Mouse (Mus musculus): Measurements from ENCODE around the gene Mast3. TPM values are rescaled to one million over a fixed set of nuclear protein-coding genes. Genes with fewer than 3 reads are reported as not detected.
A peak's percentile ranks its signal among the peaks of the same experiment; 100 is the strongest.

The Mast3 gene
- polyA plus RNA-seq, 1 experiment from 2014 or later = 8.5 TPM

DNA sequence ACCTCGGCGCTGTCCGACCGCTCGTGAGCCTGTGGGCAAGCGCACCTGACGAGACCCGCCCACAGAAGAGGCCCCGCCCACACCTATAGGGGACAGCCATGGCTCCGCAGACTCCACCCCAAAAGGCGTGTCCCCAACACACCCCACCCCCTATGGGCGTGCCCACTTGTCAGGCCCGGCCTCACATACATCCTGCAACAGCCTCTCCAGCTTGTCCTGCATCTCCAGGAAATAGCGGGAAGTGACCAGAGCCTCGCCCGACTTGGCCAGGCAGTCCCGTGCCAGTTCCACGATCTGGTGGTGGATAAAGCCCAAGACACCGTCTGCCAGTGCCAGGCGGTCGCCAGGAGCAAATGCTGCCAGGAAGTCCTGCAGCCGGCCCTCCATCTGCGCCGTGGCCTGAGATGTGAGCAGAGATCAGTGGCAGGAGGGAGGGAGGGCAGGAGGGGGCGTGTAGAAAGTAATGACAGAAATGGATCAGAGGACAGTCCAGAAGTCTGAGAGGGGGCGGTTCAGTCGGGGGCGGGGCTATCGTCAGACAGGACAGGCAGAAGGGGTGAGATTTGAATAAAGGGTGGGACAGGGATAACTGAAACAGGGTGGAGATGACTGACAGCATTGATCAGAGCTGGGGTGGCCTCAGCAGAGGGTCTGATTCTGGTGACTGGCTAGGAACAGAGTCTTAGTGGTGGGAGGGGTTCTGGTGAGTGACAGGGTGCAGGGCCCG is 16.8 kb downstream of the Mast3 start:
- H3K27me3 ChIP-seq (ENCODE audit: control insufficient read depth, insufficient read depth, low read length) = no peaks in the 10 kb centered on the region
- peak; percentile 67 for ATAC-seq (replicated peaks; ENCODE audit: insufficient number of reproducible peaks, low FRiP score, low TSS enrichment)
- no peaks in the 10 kb centered on the region for H3K9me3 ChIP-seq (replicated peaks; ENCODE audit: control insufficient read depth, low read length)
- peaks cover 18% of the 10 kb centered on the region for H3K36me3 ChIP-seq (ENCODE audit: control insufficient read depth, insufficient read depth, low read length)
- H3K4me1 ChIP-seq (ENCODE audit: control insufficient read depth, insufficient read depth, low read length) = peaks cover 27% of the 10 kb centered on the region
- H3K9ac ChIP-seq (ENCODE audit: low read depth, low read length) = no peak overlapping the region
- 9% methylated on average over 26 of the region's 30 CpGs for WGBS (ENCODE audit: insufficient replicate concordance)
- H3K4me2 ChIP-seq = peak overlapping the region; percentile 49
- peak overlapping the region; percentile 13 for H3K4me3 ChIP-seq (ENCODE audit: low read depth, low read length)
- no peak overlapping the region for H3K27ac ChIP-seq (ENCODE audit: low read depth, low read length)

DNA sequence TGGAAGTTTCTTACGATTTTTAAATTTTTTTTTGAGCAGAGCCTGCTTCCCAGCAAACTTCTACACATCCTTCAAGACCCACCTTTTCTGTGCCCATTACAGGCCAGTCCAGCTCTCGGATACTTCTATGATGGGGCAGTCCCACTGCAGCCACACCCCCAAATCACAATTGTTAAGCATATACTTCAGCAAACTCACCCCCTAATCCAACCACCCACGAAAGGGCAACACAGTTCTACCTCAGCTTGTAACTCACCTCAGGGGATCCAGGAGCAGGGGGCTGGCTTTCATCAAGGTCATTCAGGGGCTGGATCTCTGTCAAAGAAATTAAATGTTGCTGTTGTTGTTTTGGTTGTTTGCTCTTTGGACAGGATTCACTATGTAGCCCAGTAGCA is 17.8 kb downstream of the Mast3 start:
- Histone ChIP-seq H3K4me3 (ENCODE audit: low read depth, low read length) (no peak overlapping the region), H3K4me2 (peak overlapping the region; percentile 49), H3K9ac (ENCODE audit: low read depth, low read length) (no peak overlapping the region), H3K36me3 (ENCODE audit: control insufficient read depth, insufficient read depth, low read length) (peaks cover 22% of the 10 kb centered on the region), H3K27ac (ENCODE audit: low read depth, low read length) (no peak overlapping the region), H3K4me1 (ENCODE audit: control insufficient read depth, insufficient read depth, low read length) (peaks cover 22% of the 10 kb centered on the region), H3K27me3 (ENCODE audit: control insufficient read depth, insufficient read depth, low read length) (no peaks in the 10 kb centered on the region), H3K9me3 (replicated peaks; ENCODE audit: control insufficient read depth, low read length) (no peaks in the 10 kb centered on the region)
- WGBS (ENCODE audit: insufficient replicate concordance) = 89% methylated on average over 3 of the region's 3 CpGs
- no peak for ATAC-seq (replicated peaks; ENCODE audit: insufficient number of reproducible peaks, low FRiP score, low TSS enrichment)

DNA sequence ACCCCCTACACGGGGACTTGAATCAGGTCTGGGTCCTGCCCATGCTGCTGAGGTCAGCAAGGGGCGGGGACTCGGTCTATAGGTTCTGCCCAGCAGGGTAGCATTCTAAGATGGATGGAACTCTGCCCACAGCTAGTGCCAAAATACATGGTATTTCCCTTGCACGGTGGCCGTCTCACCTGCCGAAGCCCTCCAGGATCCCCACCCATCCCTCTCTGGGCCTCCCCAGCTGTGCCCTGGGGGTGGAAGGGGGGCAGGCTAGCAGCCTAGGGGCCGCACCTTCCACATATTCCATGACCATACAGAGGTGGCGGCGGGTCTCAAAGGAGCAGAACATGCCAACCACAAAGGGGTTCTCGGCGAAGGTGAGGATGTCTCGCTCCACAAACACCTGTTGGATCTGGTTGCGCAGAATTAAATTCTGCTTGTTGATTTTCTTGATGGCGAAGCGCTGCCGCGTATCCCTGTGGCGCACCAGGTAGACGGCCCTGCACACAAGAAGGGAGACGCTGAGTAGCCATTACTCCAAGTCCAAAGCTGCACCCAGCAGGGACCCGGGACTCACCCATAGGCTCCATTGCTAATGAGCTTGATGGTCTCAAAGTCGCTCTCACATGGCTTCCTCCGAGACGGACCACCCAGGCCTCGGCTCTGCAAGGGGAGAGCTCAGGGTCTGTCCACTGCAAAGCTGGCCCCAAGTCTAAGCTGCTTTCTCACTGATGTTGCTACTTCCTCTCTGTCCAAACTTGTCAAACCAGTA is 18.4 kb downstream of the Mast3 start:
- no peak for ATAC-seq (replicated peaks; ENCODE audit: insufficient number of reproducible peaks, low FRiP score, low TSS enrichment)
- Histone ChIP-seq H3K4me3 (ENCODE audit: low read depth, low read length) (no peak overlapping the region), H3K27me3 (ENCODE audit: control insufficient read depth, insufficient read depth, low read length) (no peaks in the 10 kb centered on the region), H3K4me2 (no peak overlapping the region), H3K9me3 (replicated peaks; ENCODE audit: control insufficient read depth, low read length) (no peaks in the 10 kb centered on the region), H3K4me1 (ENCODE audit: control insufficient read depth, insufficient read depth, low read length) (peaks cover 16% of the 10 kb centered on the region), H3K9ac (ENCODE audit: low read depth, low read length) (no peak overlapping the region), H3K27ac (ENCODE audit: low read depth, low read length) (no peak overlapping the region), H3K36me3 (ENCODE audit: control insufficient read depth, insufficient read depth, low read length) (peaks cover 23% of the 10 kb centered on the region)
- 84% methylated on average over 25 of the region's 25 CpGs for WGBS (ENCODE audit: insufficient replicate concordance)

DNA sequence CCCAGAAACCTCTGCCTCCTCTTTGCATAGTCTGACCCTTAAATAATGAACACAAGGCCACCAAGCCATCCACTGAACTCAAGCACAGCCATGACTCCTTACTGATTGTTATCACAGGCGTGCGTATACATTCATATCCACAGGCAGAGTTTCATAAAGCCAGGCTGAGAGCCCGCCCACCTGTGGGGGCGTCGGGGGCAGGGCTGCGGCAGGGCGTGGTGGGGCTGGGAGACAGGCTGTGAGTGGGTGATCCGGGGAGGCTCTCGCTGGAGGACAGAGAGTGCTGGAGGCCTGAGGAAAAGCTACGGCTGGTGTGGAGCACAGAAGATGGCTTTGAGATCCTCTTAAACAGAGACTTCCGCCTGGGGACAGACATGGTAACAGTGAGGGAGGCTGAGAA is 24.8 kb downstream of the Mast3 start:
- no peaks in the 10 kb centered on the region for H3K27me3 ChIP-seq (ENCODE audit: control insufficient read depth, insufficient read depth, low read length)
- peaks cover 17% of the 10 kb centered on the region for H3K4me1 ChIP-seq (ENCODE audit: control insufficient read depth, insufficient read depth, low read length)
- ATAC-seq (replicated peaks; ENCODE audit: insufficient number of reproducible peaks, low FRiP score, low TSS enrichment) = no peak
- H3K4me2 ChIP-seq = no peak overlapping the region
- peaks cover 25% of the 10 kb centered on the region for H3K36me3 ChIP-seq (ENCODE audit: control insufficient read depth, insufficient read depth, low read length)
- 0 out of 2 replicates have a peak overlapping the region, but pooled peaks have one; percentile 34 for H3K9ac ChIP-seq (ENCODE audit: low read depth, low read length)
- no peak overlapping the region for H3K4me3 ChIP-seq (ENCODE audit: low read depth, low read length)
- H3K27ac ChIP-seq (ENCODE audit: low read depth, low read length) = no peak overlapping the region
- H3K9me3 ChIP-seq (replicated peaks; ENCODE audit: control insufficient read depth, low read length) = no peaks in the 10 kb centered on the region
- 72% methylated on average over 11 of the region's 11 CpGs for WGBS (ENCODE audit: insufficient replicate concordance)

DNA sequence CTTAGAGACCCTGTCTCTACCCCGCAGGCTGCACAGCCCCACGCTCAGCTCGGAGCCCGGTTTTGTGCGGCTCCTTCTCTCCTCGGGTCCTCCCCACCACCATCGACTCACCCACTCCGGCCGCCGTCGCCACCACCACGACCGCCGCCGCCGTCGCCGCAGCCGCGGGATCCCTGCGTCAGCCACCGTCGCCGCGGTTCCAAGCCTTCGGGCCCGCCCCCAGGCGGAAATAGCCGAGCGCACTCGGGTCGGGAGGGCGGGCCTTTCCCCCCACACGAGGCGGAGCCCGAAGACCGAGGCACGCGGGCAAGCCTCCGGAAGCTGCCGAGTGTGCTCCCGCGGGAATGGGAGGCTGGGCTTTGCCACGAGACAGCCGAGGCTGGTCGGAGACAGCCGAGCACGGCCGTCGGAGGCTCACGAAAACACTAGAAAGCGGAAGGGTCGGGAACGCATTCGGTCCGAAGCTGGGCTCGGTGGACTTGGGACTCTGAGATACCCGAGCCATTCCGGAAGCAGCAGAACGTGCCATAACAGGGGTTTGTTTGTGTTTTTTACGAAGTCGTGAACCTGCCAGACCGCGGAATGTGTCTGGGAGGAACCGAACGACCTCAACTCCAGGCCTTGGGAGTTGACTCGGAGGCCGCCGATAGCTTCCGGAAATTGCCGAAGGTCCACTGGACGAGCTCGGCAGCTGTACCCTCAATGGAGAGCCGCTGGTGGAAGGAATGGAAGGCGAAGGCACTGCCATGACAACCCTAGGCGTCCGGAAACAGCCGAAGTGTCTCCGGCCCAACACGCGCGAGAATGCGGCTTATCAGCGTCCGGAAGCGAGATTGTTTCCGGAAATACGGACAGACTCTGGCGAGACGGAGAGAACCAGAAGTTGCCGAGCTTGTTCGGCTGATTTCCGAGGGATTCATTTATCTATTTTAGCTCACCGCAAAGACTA is 28.1 kb downstream of the Mast3 start, which contains the start of gene Pik3r2:
Gene Pik3r2 (minus strand): TSS at position 218 of the 949 bp plus-strand sequence.
- Histone ChIP-seq H3K9ac (ENCODE audit: low read depth, low read length) (peak within 1 kb of the TSS; percentile 97), H3K27ac (ENCODE audit: low read depth, low read length) (peak within 1 kb of the TSS; percentile 98), H3K4me3 (ENCODE audit: low read depth, low read length) (peak within 1 kb of the TSS; percentile 73), H3K9me3 (replicated peaks; ENCODE audit: control insufficient read depth, low read length) (no peaks in the 10 kb centered on the region), H3K4me1 (ENCODE audit: control insufficient read depth, insufficient read depth, low read length) (peaks cover 24% of the 10 kb centered on the region), H3K4me2 (peak within 1 kb of the TSS; percentile 94), H3K27me3 (ENCODE audit: control insufficient read depth, insufficient read depth, low read length) (no peaks in the 10 kb centered on the region), H3K36me3 (ENCODE audit: control insufficient read depth, insufficient read depth, low read length) (peaks cover 14% of the 10 kb centered on the region)
- peak; percentile 82 for ATAC-seq (replicated peaks; ENCODE audit: insufficient number of reproducible peaks, low FRiP score, low TSS enrichment)
- under 1% methylated on average over 94 of the region's 94 CpGs for WGBS (ENCODE audit: insufficient replicate concordance)

DNA sequence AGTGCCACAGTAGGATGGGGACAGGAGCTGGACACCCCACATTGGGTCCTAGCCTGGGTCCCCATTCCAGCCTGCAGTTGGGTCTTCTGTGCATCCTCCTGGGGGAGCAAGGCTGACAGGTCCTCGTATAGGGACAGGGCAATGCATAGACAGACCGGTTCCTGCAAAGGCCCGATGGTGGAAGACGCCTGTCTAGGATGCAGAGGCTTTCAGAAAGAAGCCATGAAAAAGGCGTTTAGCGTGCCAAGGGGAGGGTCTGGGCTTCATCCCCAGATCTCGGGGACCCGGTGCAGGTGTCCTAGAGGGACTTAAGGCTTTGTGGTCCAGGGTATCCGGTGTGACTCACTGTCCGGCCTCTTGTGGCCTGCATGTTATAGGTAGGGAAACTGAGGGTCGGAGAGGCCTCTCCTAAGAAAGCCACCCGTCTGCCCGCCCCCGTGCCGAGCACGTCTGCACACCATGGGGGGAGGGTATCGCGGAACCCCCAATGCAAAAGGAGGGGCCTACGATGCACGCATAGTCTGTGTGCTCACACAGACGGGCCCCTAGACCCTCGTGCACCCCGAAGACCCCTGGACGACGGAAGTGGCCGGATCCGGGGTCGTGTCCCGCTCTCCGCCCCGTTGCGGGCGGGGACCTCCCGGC is 28.9 kb downstream of the Mast3 start:
- WGBS (ENCODE audit: insufficient replicate concordance) = 4% methylated on average over 34 of the region's 34 CpGs
- H3K4me1 ChIP-seq (ENCODE audit: control insufficient read depth, insufficient read depth, low read length) = peaks cover 24% of the 10 kb centered on the region
- peak overlapping the region; percentile 97 for H3K9ac ChIP-seq (ENCODE audit: low read depth, low read length)
- peak; percentile 0; the same call in 1 of the 2 replicates for ATAC-seq (replicated peaks; ENCODE audit: insufficient number of reproducible peaks, low FRiP score, low TSS enrichment)
- peak overlapping the region; percentile 98 for H3K27ac ChIP-seq (ENCODE audit: low read depth, low read length)
- peak overlapping the region; percentile 94 for H3K4me2 ChIP-seq
- no peaks in the 10 kb centered on the region for H3K9me3 ChIP-seq (replicated peaks; ENCODE audit: control insufficient read depth, low read length)
- peak overlapping the region; percentile 73 for H3K4me3 ChIP-seq (ENCODE audit: low read depth, low read length)
- H3K36me3 ChIP-seq (ENCODE audit: control insufficient read depth, insufficient read depth, low read length) = peaks cover 11% of the 10 kb centered on the region
- H3K27me3 ChIP-seq (ENCODE audit: control insufficient read depth, insufficient read depth, low read length) = no peaks in the 10 kb centered on the region

DNA sequence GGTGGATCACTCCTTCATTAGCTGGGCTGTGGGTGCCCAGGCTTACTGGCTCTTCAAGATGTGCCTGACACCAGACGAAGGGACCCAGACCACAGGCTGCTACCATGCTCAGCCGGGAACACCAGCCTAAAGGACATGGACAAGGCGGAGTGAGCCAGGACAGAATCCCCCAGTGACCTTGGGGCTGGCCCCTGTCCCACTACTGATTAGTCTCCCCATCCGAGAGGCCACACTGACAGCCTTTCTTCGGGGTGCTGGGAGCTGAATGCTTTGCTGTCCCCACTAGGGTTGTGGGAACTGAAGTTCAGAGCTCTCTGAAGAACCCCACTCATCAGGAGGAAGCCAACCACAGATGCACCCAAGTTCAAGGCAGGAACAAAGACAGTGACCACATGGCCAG is 29.6 kb downstream of the Mast3 start:
- peaks cover 10% of the 10 kb centered on the region for H3K36me3 ChIP-seq (ENCODE audit: control insufficient read depth, insufficient read depth, low read length)
- 85% methylated on average over 5 of the region's 5 CpGs for WGBS (ENCODE audit: insufficient replicate concordance)

DNA sequence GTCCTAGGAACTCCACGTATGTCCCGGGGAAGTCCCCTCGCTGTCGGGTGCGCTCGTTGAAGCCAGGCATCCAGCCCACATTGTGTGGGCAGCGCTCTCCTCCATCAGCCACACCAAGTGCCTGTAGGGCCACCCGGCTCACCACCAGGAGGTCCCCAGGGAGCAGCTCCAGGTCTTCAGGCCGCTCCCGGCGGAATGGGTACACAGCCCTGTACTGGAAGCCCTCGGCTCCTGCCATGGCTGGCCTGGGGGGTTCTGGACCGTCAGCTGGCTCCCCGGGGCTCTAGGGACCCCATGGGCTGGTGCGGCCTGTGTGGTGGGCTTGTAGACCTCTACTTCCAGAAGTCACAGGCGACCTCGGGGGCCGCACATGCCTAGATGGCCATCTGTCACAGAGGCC is 30.1 kb downstream of the Mast3 start:
- WGBS (ENCODE audit: insufficient replicate concordance) = 93% methylated on average over 18 of the region's 18 CpGs
- no peak overlapping the region for H3K4me3 ChIP-seq (ENCODE audit: low read depth, low read length)
- no peak overlapping the region for H3K9ac ChIP-seq (ENCODE audit: low read depth, low read length)
- H3K4me2 ChIP-seq = no peak overlapping the region
- ATAC-seq (replicated peaks; ENCODE audit: insufficient number of reproducible peaks, low FRiP score, low TSS enrichment) = no peak
- H3K27me3 ChIP-seq (ENCODE audit: control insufficient read depth, insufficient read depth, low read length) = no peaks in the 10 kb centered on the region
- no peaks in the 10 kb centered on the region for H3K9me3 ChIP-seq (replicated peaks; ENCODE audit: control insufficient read depth, low read length)
- H3K36me3 ChIP-seq (ENCODE audit: control insufficient read depth, insufficient read depth, low read length) = peaks cover 10% of the 10 kb centered on the region
- H3K4me1 ChIP-seq (ENCODE audit: control insufficient read depth, insufficient read depth, low read length) = peaks cover 24% of the 10 kb centered on the region
- H3K27ac ChIP-seq (ENCODE audit: low read depth, low read length) = no peak overlapping the region

More for the DNA sequence above, 29.6 kb downstream of the Mast3 start:
- H3K27me3 ChIP-seq (ENCODE audit: control insufficient read depth, insufficient read depth, low read length) = no peaks in the 10 kb centered on the region
- H3K9ac ChIP-seq (ENCODE audit: low read depth, low read length) = no peak overlapping the region
- peak overlapping the region; percentile 73 for H3K4me3 ChIP-seq (ENCODE audit: low read depth, low read length)
- H3K4me2 ChIP-seq = peak overlapping the region; percentile 94
- H3K27ac ChIP-seq (ENCODE audit: low read depth, low read length) = no peak overlapping the region
- no peaks in the 10 kb centered on the region for H3K9me3 ChIP-seq (replicated peaks; ENCODE audit: control insufficient read depth, low read length)
- ATAC-seq (replicated peaks; ENCODE audit: insufficient number of reproducible peaks, low FRiP score, low TSS enrichment) = no peak
- H3K4me1 ChIP-seq (ENCODE audit: control insufficient read depth, insufficient read depth, low read length) = peaks cover 24% of the 10 kb centered on the region
